Mouse (Mus musculus): ENCODE measurements around the gene Hhipl2. TPM values are rescaled to one million over a fixed set of nuclear protein-coding genes. Genes with fewer than 3 reads are reported as not detected.

Gene Hhipl2
- total and polyA plus RNA-seq, 2 experiments, result 0.18 to 1.9 TPM

GRCm38 (mm10) chr1:183424100-183424499 lies 6.1 kb downstream of the Hhipl2 start:
- no peak for TF ChIP-seq POLR2A (IDR thresholded peaks at IDR 0.05; ENCODE audit: extremely low read depth, insufficient read depth, low read length)
- TF ChIP-seq CTCF (IDR thresholded peaks at IDR 0.05; ENCODE audit: low read depth, low read length), result no peak
- Histone ChIP-seq H3K79me2 (ENCODE audit: control insufficient read depth, insufficient read depth, low read length) (no peaks in the 10 kb centered on the region), H3K27ac (replicated peaks; ENCODE audit: insufficient read depth, low read depth, low read length) (no peak overlapping the region), H3K4me3 (ENCODE audit: insufficient read depth, low read depth, low read length) (no peak overlapping the region), H3K36me3 (ENCODE audit: control insufficient read depth, insufficient read depth, low read length) (no peaks in the 10 kb centered on the region), H3K27me3 (ENCODE audit: control insufficient read depth, insufficient read depth, low read length) (no peaks in the 10 kb centered on the region), H3K4me1 (ENCODE audit: control insufficient read depth, insufficient read depth, low read length) (no peaks in the 10 kb centered on the region), H3K9ac (ENCODE audit: low read depth, low read length) (no peak overlapping the region)
- DNase-seq (ENCODE audit: extremely low read depth, low read depth, low spot score), result no peak
- 97% methylated on average over 7 of the region's 7 CpGs for WGBS

GRCm38 (mm10) chr1:183434918-183435317 lies 16.9 kb downstream of the Hhipl2 start:
- no peak for DNase-seq (ENCODE audit: extremely low read depth, low read depth, low spot score)
- WGBS, result 87% methylated on average over 9 of the region's 9 CpGs
- Histone ChIP-seq H3K79me2 (ENCODE audit: control insufficient read depth, insufficient read depth, low read length) (no peaks in the 10 kb centered on the region), H3K36me3 (ENCODE audit: control insufficient read depth, insufficient read depth, low read length) (no peaks in the 10 kb centered on the region), H3K4me1 (ENCODE audit: control insufficient read depth, insufficient read depth, low read length) (peaks cover 2% of the 10 kb centered on the region; the same call in 1 of the 2 replicates), H3K27me3 (ENCODE audit: control insufficient read depth, insufficient read depth, low read length) (no peaks in the 10 kb centered on the region), H3K27ac (replicated peaks; ENCODE audit: insufficient read depth, low read depth, low read length) (no peak overlapping the region), H3K9ac (ENCODE audit: low read depth, low read length) (no peak overlapping the region), H3K4me3 (ENCODE audit: insufficient read depth, low read depth, low read length) (no peak overlapping the region)
- TF ChIP-seq POLR2A (IDR thresholded peaks at IDR 0.05; ENCODE audit: extremely low read depth, insufficient read depth, low read length) (no peak), CTCF (IDR thresholded peaks at IDR 0.05; ENCODE audit: low read depth, low read length) (no peak)

GRCm38 (mm10) chr1:183439036-183439435 lies 21.0 kb downstream of the Hhipl2 start:
- TF ChIP-seq POLR2A (IDR thresholded peaks at IDR 0.05; ENCODE audit: extremely low read depth, insufficient read depth, low read length) (no peak), CTCF (IDR thresholded peaks at IDR 0.05; ENCODE audit: low read depth, low read length) (peak; percentile 96)
- Histone ChIP-seq H3K79me2 (ENCODE audit: control insufficient read depth, insufficient read depth, low read length) (no peaks in the 10 kb centered on the region), H3K4me1 (ENCODE audit: control insufficient read depth, insufficient read depth, low read length) (peaks cover 2% of the 10 kb centered on the region; the same call in 1 of the 2 replicates), H3K27me3 (ENCODE audit: control insufficient read depth, insufficient read depth, low read length) (no peaks in the 10 kb centered on the region), H3K36me3 (ENCODE audit: control insufficient read depth, insufficient read depth, low read length) (no peaks in the 10 kb centered on the region), H3K4me3 (ENCODE audit: insufficient read depth, low read depth, low read length) (peak overlapping the region; percentile 10), H3K9ac (ENCODE audit: low read depth, low read length) (no peak overlapping the region; the same call in 1 of the 2 replicates), H3K27ac (replicated peaks; ENCODE audit: insufficient read depth, low read depth, low read length) (peak overlapping the region; percentile 53)
- WGBS, result 3% methylated on average over 22 of the region's 22 CpGs
- peak; percentile 85 for DNase-seq (ENCODE audit: extremely low read depth, low read depth, low spot score)

GRCm38 (mm10) chr1:183442015-183442774 lies 24.2 kb downstream of the Hhipl2 start:
- no peaks in the 10 kb centered on the region for H3K36me3 ChIP-seq (ENCODE audit: control insufficient read depth, insufficient read depth, low read length)
- peak; percentile 66 for DNase-seq (ENCODE audit: extremely low read depth, low read depth, low spot score)
- H3K79me2 ChIP-seq (ENCODE audit: control insufficient read depth, insufficient read depth, low read length), result no peaks in the 10 kb centered on the region
- TF ChIP-seq CTCF (IDR thresholded peaks at IDR 0.05; ENCODE audit: low read depth, low read length), result peak; percentile 77
- no peak for TF ChIP-seq POLR2A (IDR thresholded peaks at IDR 0.05; ENCODE audit: extremely low read depth, insufficient read depth, low read length)
- H3K27ac ChIP-seq (replicated peaks; ENCODE audit: insufficient read depth, low read depth, low read length), result no peak overlapping the region
- WGBS, result 31% methylated on average over 19 of the region's 19 CpGs
- H3K9ac ChIP-seq (ENCODE audit: low read depth, low read length), result no peak overlapping the region
- no peak overlapping the region for H3K4me3 ChIP-seq (ENCODE audit: insufficient read depth, low read depth, low read length)
- H3K4me1 ChIP-seq (ENCODE audit: control insufficient read depth, insufficient read depth, low read length), result peaks cover 2% of the 10 kb centered on the region; the same call in 1 of the 2 replicates
- H3K27me3 ChIP-seq (ENCODE audit: control insufficient read depth, insufficient read depth, low read length), result no peaks in the 10 kb centered on the region

GRCm38 (mm10) chr1:183453066-183453465 lies 35.1 kb downstream of the Hhipl2 start:
- Histone ChIP-seq H3K9ac (ENCODE audit: low read depth, low read length) (no peak overlapping the region), H3K79me2 (ENCODE audit: control insufficient read depth, insufficient read depth, low read length) (no peaks in the 10 kb centered on the region), H3K4me3 (ENCODE audit: insufficient read depth, low read depth, low read length) (no peak overlapping the region), H3K27ac (replicated peaks; ENCODE audit: insufficient read depth, low read depth, low read length) (no peak overlapping the region), H3K36me3 (ENCODE audit: control insufficient read depth, insufficient read depth, low read length) (no peaks in the 10 kb centered on the region), H3K4me1 (ENCODE audit: control insufficient read depth, insufficient read depth, low read length) (no peaks in the 10 kb centered on the region), H3K27me3 (ENCODE audit: control insufficient read depth, insufficient read depth, low read length) (no peaks in the 10 kb centered on the region)
- TF ChIP-seq POLR2A (IDR thresholded peaks at IDR 0.05; ENCODE audit: extremely low read depth, insufficient read depth, low read length) (no peak), CTCF (IDR thresholded peaks at IDR 0.05; ENCODE audit: low read depth, low read length) (no peak)
- no peak for DNase-seq (ENCODE audit: extremely low read depth, low read depth, low spot score)
- WGBS, result 54% methylated on average over 3 of the region's 3 CpGs

Other genes with a start within 250 kb of the Hhipl2 start
- gene Disp1, start 196.7 kb upstream of the Hhipl2 start, total RNA-seq (2014; rRNA removed), result 0.83 and 1.1 TPM in 2 replicates
- 1.9 and 3.4 TPM in 2 replicates for gene Disp1, start 196.7 kb upstream of the Hhipl2 start, polyA plus RNA-seq (2012; rRNA removed)
- 8.7 and 10.8 TPM in 2 replicates for gene Aida, start 121.6 kb upstream of the Hhipl2 start, total RNA-seq (2014; rRNA removed)
- gene Aida, start 121.6 kb upstream of the Hhipl2 start, polyA plus RNA-seq (2012; rRNA removed), result 3.5 and 3.6 TPM in 2 replicates
- 26.7 and 29.5 TPM in 2 replicates for gene Brox, start 120.9 kb upstream of the Hhipl2 start, total RNA-seq (2014; rRNA removed)
- gene Brox, start 120.9 kb upstream of the Hhipl2 start, polyA plus RNA-seq (2012; rRNA removed), result 7.1 and 8.2 TPM in 2 replicates
- gene Mia3, start 48.7 kb upstream of the Hhipl2 start, total RNA-seq (2014; rRNA removed), result 213 and 348 TPM in 2 replicates
- 113 and 118 TPM in 2 replicates for gene Mia3, start 48.7 kb upstream of the Hhipl2 start, polyA plus RNA-seq (2012; rRNA removed)
- gene Taf1a, start 29.2 kb upstream of the Hhipl2 start, total RNA-seq (2014; rRNA removed), result 6.7 and 7.7 TPM in 2 replicates
- gene Taf1a, start 29.2 kb upstream of the Hhipl2 start, polyA plus RNA-seq (2012; rRNA removed), result 1.9 and 3.3 TPM in 2 replicates